Mouse (Mus musculus) cortical plate, adult 2 months (tissue): Measurements from ENCODE around the gene Lefty2.

Source experiments
- CTCF ChIP-seq: fragments of 200-500 bp; IDR thresholded peaks from 2 replicates; pipeline ENCODE4 v1.5.1; 2011; ENCODE audit warnings: mild to moderate bottlenecking, control low read depth, low read length; ENCODE audit not compliant: insufficient read depth; ENCODE audit errors: extremely low read depth
- POLR2A ChIP-seq: fragments of 200-500 bp; IDR thresholded peaks from 2 replicates; pipeline ENCODE4 v1.6.1; 2011; ENCODE audit warnings: mild to moderate bottlenecking, low read length, control low read depth; ENCODE audit not compliant: insufficient read depth; ENCODE audit errors: extremely low read depth

- TF ChIP-seq CTCF: no peak
- TF ChIP-seq POLR2A: no peak
Observed at GRCm38 (mm10) chr1:180902915-180903314, 10.0 kb downstream of the Lefty2 start.
